Mouse (Mus musculus) forebrain, embryonic 11.5 days (tissue): ENCODE results near the gene Lemd1. TPM values are rescaled to one million over a fixed set of nuclear protein-coding genes. Genes with fewer than 3 reads are reported as not detected.
A peak's percentile ranks its signal among the peaks of the same experiment; 100 is the strongest.

Experiments used
- ATAC-seq: fragments of 200-750 bp; cut with Nextera tagmentation; replicated peaks from 2 replicates; pipeline ENCODE4 v1.8.0; 2017; ENCODE audit warnings: moderate TSS enrichment; ENCODE audit not compliant: low FRiP score
- DNase-seq: peaks from one replicate; pipeline ENCODE4 v3.0.0-alpha.2; 2017; ENCODE audit warnings: low spot score
- H3K27ac ChIP-seq: fragments of 300-500 bp; sonication (generic); 2 replicates; pipeline ENCODE4 v1.5.1; 2014; ENCODE audit warnings: low read depth, low read length
- H3K27me3 ChIP-seq: fragments of 300-500 bp; sonication (generic); 2 replicates; pipeline ENCODE4 v1.6.1; 2014; ENCODE audit warnings: mild to moderate bottlenecking, low read length, mixed read lengths; ENCODE audit not compliant: control insufficient read depth, insufficient read depth
- H3K36me3 ChIP-seq: fragments of 300-500 bp; sonication (generic); 2 replicates; pipeline ENCODE4 v1.6.1; 2014; ENCODE audit warnings: mild to moderate bottlenecking, low read length, moderate library complexity, mixed read lengths; ENCODE audit not compliant: control insufficient read depth, insufficient read depth
- H3K4me1 ChIP-seq: fragments of 300-500 bp; sonication (generic); replicated peaks from 2 replicates; pipeline ENCODE4 v1.6.1; 2014; ENCODE audit warnings: low read length, mixed read lengths; ENCODE audit not compliant: control insufficient read depth, insufficient read depth
- H3K4me2 ChIP-seq: fragments of 300-500 bp; sonication (generic); 2 replicates; pipeline ENCODE4 v1.6.1; 2014; ENCODE audit warnings: low read depth, mild to moderate bottlenecking, low read length, moderate library complexity, mixed read lengths; ENCODE audit not compliant: severe bottlenecking
- H3K4me3 ChIP-seq: fragments of 300-500 bp; sonication (generic); 2 replicates; pipeline ENCODE4 v1.5.1; 2014; ENCODE audit warnings: low read depth, low read length
- H3K9ac ChIP-seq: fragments of 300-500 bp; sonication (generic); 2 replicates; pipeline ENCODE4 v1.6.1; 2014; ENCODE audit warnings: low read length
- H3K9me3 ChIP-seq: fragments of 300-500 bp; sonication (generic); 2 replicates; pipeline ENCODE4 v1.6.1; 2016; ENCODE audit warnings: low read length, mixed read lengths; ENCODE audit not compliant: control insufficient read depth
- WGBS: fragments of 180-500 bp; shearing (Covaris S2); extraction: QIAGEN DNeasy Blood & Tissue Kit; methylation state at CpG from one replicate; pipeline ENCODE4 v1.1.7; 2014; 5-methylcytosine and 5-hydroxymethylcytosine counted together
- polyA plus RNA-seq: library from polyadenylated mRNA; unstranded; fragments of >200 nt; fragmentation: Nextera tagmentation; extraction: Ambion mirVana; gene quantifications from 2 replicates; pipeline ENCODE4 v1.2.1, GENCODE M21; 2014

Gene Lemd1
- polyA plus RNA-seq, 1 experiment from 2014 or later, result 8.1 TPM

DNA sequence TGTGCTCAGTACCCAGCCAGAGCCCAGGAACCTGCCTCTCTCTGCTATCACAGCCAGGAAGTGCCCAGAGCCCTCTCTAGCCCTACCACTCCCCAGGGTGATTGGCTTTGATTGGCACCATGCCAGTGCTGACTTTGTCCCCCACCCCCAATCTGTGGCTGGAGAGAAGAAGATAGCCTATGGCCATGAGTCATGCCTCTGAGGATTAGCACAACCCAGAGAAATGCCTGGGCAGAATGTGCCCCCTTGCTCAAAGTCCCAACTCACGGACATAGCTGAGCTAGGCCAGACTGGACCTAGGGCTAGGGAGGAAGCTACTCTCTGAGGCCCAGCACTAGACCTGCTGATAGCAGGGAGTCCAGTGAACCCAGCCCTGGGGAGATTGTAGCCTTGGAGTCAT, 41.1 kb upstream of the Lemd1 start:
- no peak overlapping the region for H3K9ac ChIP-seq
- no peak overlapping the region for H3K27ac ChIP-seq
- 39% methylated on average over 1 of the region's 1 CpGs for WGBS
- no peak overlapping the region for H3K4me2 ChIP-seq
- no peak overlapping the region for H3K4me3 ChIP-seq
- ATAC-seq (no peak), DNase-seq (no peak)
- no peaks in the 10 kb centered on the region for H3K9me3 ChIP-seq
- H3K4me1 ChIP-seq, result no peaks in the 10 kb centered on the region
- no peaks in the 10 kb centered on the region for H3K27me3 ChIP-seq
- no peaks in the 10 kb centered on the region for H3K36me3 ChIP-seq

DNA sequence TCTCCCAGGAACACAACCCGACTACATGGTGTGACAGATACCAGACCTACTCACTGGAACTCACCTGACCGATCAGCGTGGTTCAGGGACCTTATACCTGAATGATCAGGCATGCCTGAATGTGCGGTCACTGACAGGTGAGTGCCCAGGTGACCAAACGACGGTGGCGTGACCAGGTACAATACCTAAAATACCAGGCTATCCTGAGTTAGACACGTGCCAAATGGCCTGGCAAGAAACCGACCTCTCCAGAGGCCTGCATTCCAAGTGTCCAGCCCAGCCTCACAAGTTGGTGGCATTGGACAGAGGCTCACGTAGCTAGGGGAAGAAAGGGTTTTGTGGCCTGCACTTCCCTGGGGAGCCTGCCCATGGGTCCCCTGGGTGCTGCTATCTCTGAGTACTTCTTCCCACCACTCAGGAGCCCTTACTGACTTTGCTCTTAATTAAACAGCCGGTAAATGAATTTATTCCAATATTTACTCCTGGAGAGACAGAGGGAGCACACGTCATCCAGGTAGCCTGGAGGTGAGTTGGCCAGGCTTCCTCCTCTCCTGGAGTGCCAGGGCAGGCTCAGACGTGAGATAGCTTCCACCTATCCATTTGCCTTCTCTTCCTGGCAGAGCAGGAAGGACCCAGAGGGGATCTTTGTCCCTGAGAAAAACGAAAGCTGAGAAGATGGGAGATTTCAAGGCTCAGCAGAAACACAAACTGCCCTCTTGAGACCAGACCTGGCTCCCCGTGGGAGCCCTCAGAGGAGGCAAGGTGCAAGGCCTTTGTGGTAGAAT, 40.2 kb upstream of the Lemd1 start:
- no peaks in the 10 kb centered on the region for H3K9me3 ChIP-seq
- 72% methylated on average over 15 of the region's 15 CpGs for WGBS
- H3K4me1 ChIP-seq, result no peaks in the 10 kb centered on the region
- H3K9ac ChIP-seq, result no peak overlapping the region
- no peak for DNase-seq
- no peak for ATAC-seq
- no peaks in the 10 kb centered on the region for H3K36me3 ChIP-seq
- H3K27ac ChIP-seq, result no peak overlapping the region
- H3K4me2 ChIP-seq, result no peak overlapping the region
- H3K4me3 ChIP-seq, result no peak overlapping the region
- no peaks in the 10 kb centered on the region for H3K27me3 ChIP-seq

DNA sequence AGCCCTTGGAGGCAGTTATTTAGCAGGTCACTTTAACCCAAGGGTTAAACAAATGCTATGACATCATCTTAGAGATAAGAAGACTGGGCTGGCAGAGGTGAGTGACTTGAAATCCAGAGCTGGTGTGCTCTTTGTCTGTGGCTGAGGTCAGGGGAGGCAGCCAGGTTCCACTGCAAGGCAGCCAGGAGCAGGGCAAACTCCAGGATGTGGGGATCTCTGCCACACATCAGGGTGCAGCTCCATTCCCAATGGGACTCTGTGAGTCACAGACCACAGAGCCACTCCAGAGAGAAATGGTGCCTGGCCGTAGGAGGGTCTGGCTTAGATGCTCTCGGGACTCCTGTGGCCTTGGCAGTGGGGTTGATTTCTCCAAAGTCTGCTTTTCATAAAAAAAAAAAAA, 39.3 kb upstream of the Lemd1 start:
- ATAC-seq, result no peak
- no peaks in the 10 kb centered on the region for H3K36me3 ChIP-seq
- H3K4me2 ChIP-seq, result no peak overlapping the region
- H3K9ac ChIP-seq, result no peak overlapping the region
- no peaks in the 10 kb centered on the region for H3K9me3 ChIP-seq
- 71% methylated on average over 2 of the region's 2 CpGs for WGBS
- H3K4me1 ChIP-seq, result no peaks in the 10 kb centered on the region
- no peak for DNase-seq
- no peak overlapping the region for H3K27ac ChIP-seq
- H3K4me3 ChIP-seq, result no peak overlapping the region
- H3K27me3 ChIP-seq, result no peaks in the 10 kb centered on the region

DNA sequence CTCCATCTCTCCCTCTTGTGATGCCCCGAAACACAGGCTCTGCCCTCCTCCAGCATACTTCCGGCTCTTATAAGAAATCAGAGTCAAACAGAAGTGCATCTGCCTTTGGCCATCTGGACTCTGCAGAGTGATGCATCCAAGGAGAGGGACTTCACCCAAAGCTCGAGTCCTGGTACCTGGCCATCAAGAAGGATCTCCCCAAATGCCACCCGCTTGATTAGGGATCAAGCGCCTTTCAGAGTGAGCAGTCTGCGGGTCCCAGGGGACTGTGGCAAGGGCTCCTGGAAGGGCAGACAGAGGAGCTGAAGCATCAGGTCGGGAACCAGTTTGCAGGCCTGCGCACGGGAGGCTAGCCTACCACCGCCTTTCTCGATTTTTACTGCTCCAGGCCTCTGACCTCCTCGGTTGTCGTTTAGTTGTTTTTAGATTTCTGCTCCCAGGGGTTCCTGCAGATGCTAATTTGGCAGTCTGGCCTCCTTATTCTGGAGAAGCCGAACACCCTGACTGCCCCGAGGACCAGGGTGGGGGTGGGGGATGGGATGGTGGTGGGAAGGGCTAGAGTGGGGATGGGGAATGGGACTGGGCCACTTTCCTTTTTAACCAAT, 38.0 kb upstream of the Lemd1 start:
- Histone ChIP-seq H3K27ac (no peak overlapping the region), H3K4me3 (no peak overlapping the region), H3K9ac (no peak overlapping the region), H3K9me3 (no peaks in the 10 kb centered on the region), H3K4me2 (no peak overlapping the region), H3K4me1 (peaks cover 5% of the 10 kb centered on the region; the same call in 1 of the 2 replicates), H3K36me3 (no peaks in the 10 kb centered on the region), H3K27me3 (no peaks in the 10 kb centered on the region; the same call in 1 of the 2 replicates)
- no peak for ATAC-seq
- 25% methylated on average over 15 of the region's 15 CpGs for WGBS
- no peak for DNase-seq

DNA sequence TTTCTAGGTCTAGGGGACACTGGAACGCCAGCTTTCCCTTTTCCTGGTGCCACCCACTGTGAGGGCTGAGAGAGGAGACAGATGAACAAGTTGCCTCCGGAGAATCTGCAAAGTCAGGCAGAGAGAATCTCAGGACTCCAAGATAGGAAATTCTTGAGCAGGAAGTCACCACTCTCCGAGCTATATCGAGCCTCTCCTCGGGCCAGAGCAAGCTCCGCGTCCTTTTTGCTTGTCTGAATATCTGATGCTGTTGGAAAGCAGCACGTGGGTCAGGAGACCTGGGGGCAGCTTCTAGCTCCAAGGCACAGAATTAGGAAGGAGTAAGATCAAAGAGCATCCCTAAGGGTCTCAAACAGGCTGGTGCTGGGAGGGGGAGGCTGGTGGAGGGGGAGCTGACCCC, 37.5 kb upstream of the Lemd1 start:
- 18% methylated on average over 8 of the region's 8 CpGs for WGBS
- Histone ChIP-seq H3K9me3 (no peaks in the 10 kb centered on the region), H3K9ac (no peak overlapping the region), H3K4me2 (no peak overlapping the region), H3K4me3 (no peak overlapping the region), H3K27me3 (no peaks in the 10 kb centered on the region; the same call in 1 of the 2 replicates), H3K4me1 (peaks cover 5% of the 10 kb centered on the region; the same call in 1 of the 2 replicates), H3K27ac (no peak overlapping the region), H3K36me3 (no peaks in the 10 kb centered on the region)
- ATAC-seq, result no peak
- DNase-seq, result no peak

DNA sequence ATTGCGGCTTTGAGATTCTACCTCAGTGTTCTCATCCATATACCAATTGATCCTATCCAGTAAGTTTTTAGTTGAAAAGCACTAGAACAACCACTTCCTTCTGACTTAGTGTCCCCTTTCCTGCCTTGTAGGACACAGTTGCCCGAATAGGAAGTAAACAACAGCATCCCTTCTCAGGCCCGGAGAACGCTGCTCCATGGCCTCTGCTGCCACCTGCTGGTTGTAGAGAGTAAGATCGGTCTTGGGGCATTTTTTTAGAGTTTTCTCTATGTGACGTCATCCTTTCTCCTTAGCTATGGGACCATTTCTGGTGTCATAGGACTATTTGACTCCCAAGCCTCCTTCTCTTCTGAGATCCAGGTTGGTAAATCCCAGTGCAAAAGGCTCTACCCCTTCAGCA, 35.5 kb upstream of the Lemd1 start:
- WGBS, result 10% methylated on average over 6 of the region's 6 CpGs
- Histone ChIP-seq H3K4me3 (no peak overlapping the region), H3K27ac (no peak overlapping the region), H3K36me3 (no peaks in the 10 kb centered on the region), H3K27me3 (no peaks in the 10 kb centered on the region; the same call in 1 of the 2 replicates), H3K9me3 (no peaks in the 10 kb centered on the region), H3K9ac (no peak overlapping the region), H3K4me1 (peaks cover 5% of the 10 kb centered on the region; the same call in 1 of the 2 replicates), H3K4me2 (no peak overlapping the region)
- ATAC-seq, result peak; percentile 22; the same call in 1 of the 2 replicates
- DNase-seq, result peak; percentile 89

DNA sequence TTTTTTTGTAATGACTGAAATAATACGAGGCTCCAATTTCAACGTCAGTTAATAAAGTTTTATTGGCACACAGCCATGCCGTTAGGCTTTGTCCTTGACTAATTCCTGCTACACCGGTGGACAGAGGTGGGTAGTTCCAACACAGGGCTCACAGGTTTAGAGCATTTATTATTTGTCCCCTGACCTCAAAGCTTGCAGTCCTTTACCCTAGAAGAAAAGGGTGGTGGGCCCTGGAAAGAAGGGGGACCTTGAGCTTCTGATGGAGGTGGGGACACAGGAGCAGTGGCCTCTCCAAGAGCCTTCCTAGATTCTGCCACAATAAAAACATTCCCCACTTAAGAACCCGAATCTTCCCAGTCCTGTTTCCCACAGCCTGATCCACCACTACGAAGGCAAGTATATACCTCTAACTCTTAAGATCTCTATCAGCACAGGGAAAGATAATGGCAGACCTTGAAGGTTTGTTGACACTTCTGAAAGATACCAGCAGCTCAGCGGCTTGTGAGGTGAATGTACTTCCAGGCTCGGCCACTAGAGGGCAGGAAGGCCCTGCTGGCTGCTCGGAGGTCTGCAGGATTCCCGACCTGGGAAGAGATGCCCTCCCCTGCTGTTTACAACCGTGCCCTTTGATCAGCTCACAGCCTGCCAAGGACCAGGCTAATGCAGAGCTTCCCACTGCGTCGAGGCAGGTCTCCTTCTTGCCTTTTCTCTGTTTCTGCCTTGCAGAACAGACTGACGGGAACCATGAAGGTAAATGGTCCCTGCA, 34.0 kb upstream of the Lemd1 start:
- Histone ChIP-seq H3K9me3 (no peaks in the 10 kb centered on the region), H3K27ac (no peak overlapping the region), H3K36me3 (no peaks in the 10 kb centered on the region), H3K4me3 (no peak overlapping the region), H3K27me3 (no peaks in the 10 kb centered on the region; the same call in 1 of the 2 replicates), H3K9ac (no peak overlapping the region), H3K4me1 (peaks cover 5% of the 10 kb centered on the region; the same call in 1 of the 2 replicates), H3K4me2 (peak overlapping the region; percentile 12; the same call in 1 of the 2 replicates)
- peak; percentile 81 for ATAC-seq
- peak; percentile 95 for DNase-seq
- 25% methylated on average over 14 of the region's 14 CpGs for WGBS

DNA sequence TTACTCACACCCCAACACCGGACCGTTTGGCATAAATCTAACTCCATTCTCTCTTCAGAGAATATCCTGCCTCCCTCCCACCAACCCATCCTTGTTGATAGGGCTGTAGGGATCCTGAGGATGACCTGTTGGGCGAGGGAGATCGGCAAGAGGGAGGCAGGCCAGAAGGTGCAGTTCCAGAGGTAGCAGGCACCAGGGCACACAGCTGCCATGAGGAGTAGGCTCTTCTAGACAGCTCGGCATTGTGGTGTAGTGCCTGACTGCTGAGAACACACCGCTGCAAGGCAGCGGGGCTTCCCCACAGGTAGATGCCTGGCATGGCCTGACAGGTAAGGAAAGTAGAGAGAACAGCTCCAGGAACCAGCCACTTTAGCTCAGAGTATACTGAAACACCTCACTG, 33.4 kb upstream of the Lemd1 start:
- peak overlapping the region; percentile 12; the same call in 1 of the 2 replicates for H3K4me2 ChIP-seq
- H3K9me3 ChIP-seq, result no peaks in the 10 kb centered on the region
- H3K27ac ChIP-seq, result no peak overlapping the region
- peak; percentile 21; the same call in 1 of the 2 replicates for ATAC-seq
- WGBS, result 24% methylated on average over 7 of the region's 7 CpGs
- H3K27me3 ChIP-seq, result no peaks in the 10 kb centered on the region; the same call in 1 of the 2 replicates
- H3K9ac ChIP-seq, result no peak overlapping the region
- peaks cover 5% of the 10 kb centered on the region; the same call in 1 of the 2 replicates for H3K4me1 ChIP-seq
- H3K4me3 ChIP-seq, result no peak overlapping the region
- DNase-seq, result no peak
- H3K36me3 ChIP-seq, result no peaks in the 10 kb centered on the region
